Mouse (Mus musculus) olfactory bulb, adult 2 months (tissue): ENCODE data around the gene Gm3278. TPM values are rescaled to one million over a fixed set of nuclear protein-coding genes. Genes with fewer than 3 reads are reported as not detected.
"Not testable (repeated sequence)": the region's sequence is repeated elsewhere in the genome, so short reads cannot be mapped to it uniquely, and the experiment has no call there.

Experiments used
- H3K27ac ChIP-seq: fragments of 200-500 bp; 2 replicates; pipeline ENCODE4 v1.5.1; 2012; ENCODE audit warnings: low read depth, low read length; ENCODE audit not compliant: insufficient read depth
- H3K4me1 ChIP-seq: fragments of 200-500 bp; 2 replicates; pipeline ENCODE4 v1.6.1; 2012; ENCODE audit warnings: low read length; ENCODE audit not compliant: control insufficient read depth, insufficient read depth
- H3K4me3 ChIP-seq: fragments of 200-500 bp; 2 replicates; pipeline ENCODE4 v1.5.1; 2012; ENCODE audit warnings: mild to moderate bottlenecking, low read depth, low read length, moderate library complexity; ENCODE audit not compliant: insufficient read depth
- WGBS: fragments of 180-500 bp; shearing (Covaris S2); methylation state at CpG from one replicate; pipeline ENCODE4 v1.1.7; 2018; 5-methylcytosine and 5-hydroxymethylcytosine counted together
- polyA plus RNA-seq: library from polyadenylated mRNA; stranded (reverse); fragments of >200 nt; gene quantifications from 2 replicates; pipeline ENCODE4 v1.2.4, GENCODE M21; 2012; ENCODE audit warnings: low replicate concordance; ENCODE audit not compliant: missing spikeins, insufficient read depth, insufficient read length

The Gm3278 gene
- polyA plus RNA-seq = not detected in 2 replicates

DNA sequence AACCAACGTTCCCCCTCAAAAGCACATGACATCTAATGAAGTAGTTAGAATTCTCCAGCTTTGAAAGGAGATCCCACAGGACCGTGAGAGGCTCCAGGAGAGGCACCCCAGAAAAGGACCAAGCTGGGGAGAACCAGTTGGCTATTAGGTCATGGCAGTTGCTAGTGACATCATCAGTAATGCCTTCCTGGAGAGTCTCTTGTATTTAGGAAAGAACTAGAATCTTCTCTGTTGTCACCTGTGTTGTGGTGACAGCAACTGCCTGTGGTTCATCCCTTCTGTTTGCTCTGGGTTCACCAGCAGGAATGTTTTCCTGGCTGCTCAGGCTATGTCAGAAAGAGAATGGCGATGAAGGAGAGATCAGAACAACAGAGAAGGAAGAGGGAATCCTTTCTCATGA is at the start of gene Gm3278:
Gm3278 (plus strand) TSS at position 301 of the 400 bp plus-strand sequence.
- H3K4me1 ChIP-seq, H3K27ac ChIP-seq, H3K4me3 ChIP-seq: not testable (repeated sequence)
- WGBS = 78% methylated on average over 1 of the region's 3 CpGs

DNA sequence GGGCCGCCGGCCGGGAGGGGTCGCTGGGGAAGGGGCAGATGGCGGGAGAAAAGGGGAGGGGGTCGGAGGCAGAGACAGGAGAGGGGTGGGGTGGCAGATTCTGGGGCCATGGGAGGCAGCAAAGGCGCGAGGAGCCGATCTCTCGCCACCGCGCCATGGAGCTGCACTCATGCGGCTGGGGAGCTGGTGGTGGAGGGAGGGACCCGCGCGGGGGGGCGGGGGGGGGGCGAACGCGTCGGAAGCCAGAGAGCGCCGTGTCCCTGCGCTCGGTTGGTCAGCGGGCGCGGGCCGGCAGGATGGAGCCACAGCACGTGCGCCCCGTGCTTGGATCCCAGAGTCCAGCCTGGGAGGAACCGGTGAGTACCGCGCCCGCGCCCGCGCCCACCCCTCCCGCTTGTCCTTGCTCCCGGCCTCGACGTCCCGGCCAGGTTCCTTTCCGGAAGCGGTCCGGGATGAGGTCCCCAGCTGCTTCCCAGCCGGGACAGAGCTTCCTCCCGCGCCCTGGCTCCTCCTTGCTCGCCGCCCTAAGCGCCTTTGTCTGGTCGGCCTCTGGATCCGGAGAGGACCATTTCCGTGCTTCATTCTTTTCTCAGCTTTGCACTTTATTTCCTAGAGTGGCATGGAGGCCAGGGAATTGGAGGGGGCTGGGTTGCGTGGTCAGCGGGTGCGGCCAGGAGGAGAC is 36.8 kb upstream of the Gm3278 start, which contains the start of gene Gm3264:
Gm3264 (plus strand) TSS at position 278 of the 682 bp plus-strand sequence.
- not testable (repeated sequence) for H3K4me1 ChIP-seq, H3K27ac ChIP-seq
- under 1% methylated on average over 52 of the region's 59 CpGs for WGBS
- H3K4me3 ChIP-seq = peak within 1 kb of the TSS; percentile 30; the same call in 1 of the 2 replicates

Other genes with a start within 250 kb of the Gm3278 start
- gene Gm3239, start 228.2 kb upstream of the Gm3278 start, polyA plus RNA-seq = not detected in 2 replicates
- gene Gm7876, start 183.2 kb upstream of the Gm3278 start, polyA plus RNA-seq = not detected in 2 replicates
- gene Gm3252, start 165.6 kb upstream of the Gm3278 start, polyA plus RNA-seq = not detected in 2 replicates
- gene Gm9602, start 116.1 kb upstream of the Gm3278 start, polyA plus RNA-seq = not detected in 2 replicates
- gene Gm3269, start 54.3 kb upstream of the Gm3278 start, polyA plus RNA-seq = not detected in 2 replicates
- not detected in 2 replicates for gene Gm3264, start 36.8 kb upstream of the Gm3278 start, polyA plus RNA-seq
- gene Gm8297, start 91.5 kb downstream of the Gm3278 start, polyA plus RNA-seq = not detected in 2 replicates
- not detected in 2 replicates for gene Gm3298, start 123.5 kb downstream of the Gm3278 start, polyA plus RNA-seq
- gene 4930555G01Rik, start 158.2 kb downstream of the Gm3278 start, polyA plus RNA-seq = not detected in 2 replicates
- gene Gm8281, start 178.6 kb downstream of the Gm3278 start, polyA plus RNA-seq = not detected in 2 replicates
- not detected in 2 replicates for gene Gm8279, start 239.1 kb downstream of the Gm3278 start, polyA plus RNA-seq